Mouse (Mus musculus) 3134 (cell line): ENCODE measurements around the gene Pitpnm1.
A peak's percentile ranks its signal among the peaks of the same experiment; 100 is the strongest.
"Not testable (repeated sequence)": the region's sequence is repeated elsewhere in the genome, so short reads cannot be mapped to it uniquely, and the experiment has no call there.

ENCODE experiments used
- DNase-seq: peaks from one replicate; pipeline ENCODE4 v3.0.0-alpha.2; 2011; ENCODE audit warnings: low spot score; ENCODE audit not compliant: insufficient read length; ENCODE audit errors: extremely low read depth

Pitpnm1 gene

GRCm38 (mm10) chr19:4068242-4068641 is 31.6 kb upstream of the Pitpnm1 start:
- not testable (repeated sequence) for DNase-seq

- no peak for DNase-seq
These were observed 30.9 kb upstream of the Pitpnm1 start for GRCm38 (mm10) chr19:4068717-4069410.

- DNase-seq = no peak
These were observed 29.5 kb upstream of the Pitpnm1 start for GRCm38 (mm10) chr19:4070311-4070710.

GRCm38 (mm10) chr19:4070756-4071155 is 29.0 kb upstream of the Pitpnm1 start:
- no peak for DNase-seq

- DNase-seq = no peak
These were observed 28.4 kb upstream of the Pitpnm1 start for GRCm38 (mm10) chr19:4071406-4071805.

GRCm38 (mm10) chr19:4072706-4073424 is 26.9 kb upstream of the Pitpnm1 start:
- no peak for DNase-seq

GRCm38 (mm10) chr19:4075531-4075930 is 24.3 kb upstream of the Pitpnm1 start:
- no peak for DNase-seq

- no peak for DNase-seq
These were observed 20.2 kb upstream of the Pitpnm1 start for GRCm38 (mm10) chr19:4079594-4079993.

GRCm38 (mm10) chr19:4080511-4081009 is 19.2 kb upstream of the Pitpnm1 start:
- DNase-seq = no peak

GRCm38 (mm10) chr19:4081394-4081793 is 18.4 kb upstream of the Pitpnm1 start, which contains the start of gene Cabp2:
Gene Cabp2 (plus strand): TSS chr19:4081578.
- no peak for DNase-seq

GRCm38 (mm10) chr19:4082219-4082965 is 17.4 kb upstream of the Pitpnm1 start:
- no peak for DNase-seq

GRCm38 (mm10) chr19:4083316-4083715 is 16.5 kb upstream of the Pitpnm1 start:
- no peak for DNase-seq

- no peak for DNase-seq
These were observed 16.0 kb upstream of the Pitpnm1 start for GRCm38 (mm10) chr19:4083826-4084225.

GRCm38 (mm10) chr19:4084984-4085383 is 14.8 kb upstream of the Pitpnm1 start:
- DNase-seq = no peak

GRCm38 (mm10) chr19:4086156-4086555 is 13.6 kb upstream of the Pitpnm1 start:
- no peak for DNase-seq

GRCm38 (mm10) chr19:4087090-4087489 is 12.7 kb upstream of the Pitpnm1 start:
- DNase-seq = peak; percentile 75

- DNase-seq = no peak
These were observed 11.7 kb upstream of the Pitpnm1 start for GRCm38 (mm10) chr19:4088146-4088545.

- DNase-seq = no peak
These were observed 10.7 kb upstream of the Pitpnm1 start for GRCm38 (mm10) chr19:4089128-4089527.

- DNase-seq = peak; percentile 90
These were observed 9.4 kb upstream of the Pitpnm1 start for GRCm38 (mm10) chr19:4090446-4090845.

- no peak for DNase-seq
These were observed 8.4 kb upstream of the Pitpnm1 start for GRCm38 (mm10) chr19:4091383-4091782.

GRCm38 (mm10) chr19:4092750-4093149 is 7.0 kb upstream of the Pitpnm1 start:
- DNase-seq = no peak
